Mouse (Mus musculus) megakaryocyte, embryonic 14.5 days (primary cell): Measurements from ENCODE around the gene St3gal3. TPM values are rescaled to one million over a fixed set of nuclear protein-coding genes. Genes with fewer than 3 reads are reported as not detected.

ENCODE experiments used
- H3K27me3 ChIP-seq: replicated peaks from 2 replicates; pipeline ENCODE3; 2012; ENCODE audit warnings: inconsistent platforms
- H3K36me3 ChIP-seq: replicated peaks from 2 replicates; pipeline ENCODE3; 2012; ENCODE audit warnings: low read length, inconsistent platforms, mixed read lengths
- H3K4me1 ChIP-seq: 2 replicates; pipeline ENCODE4 v1.6.1; 2012; ENCODE audit warnings: inconsistent platforms
- H3K4me3 ChIP-seq: replicated peaks from 2 replicates; pipeline ENCODE3; 2012; ENCODE audit warnings: moderate library complexity, mild to moderate bottlenecking, inconsistent platforms
- H3K9me3 ChIP-seq: 2 replicates; pipeline ENCODE4 v1.6.1; 2012; ENCODE audit warnings: inconsistent platforms
- FLI1 ChIP-seq: IDR thresholded peaks from 2 replicates; pipeline ENCODE4 v1.6.1; 2012; ENCODE audit warnings: low read length, inconsistent platforms, mixed read lengths
- GATA1 ChIP-seq: IDR thresholded peaks from 3 replicates; pipeline ENCODE4 v1.6.1; 2012; ENCODE audit warnings: mixed read lengths, low read length, inconsistent platforms, borderline replicate concordance
- polyA plus RNA-seq: library from polyadenylated mRNA; stranded (reverse); fragments of >175 nt; gene quantifications from 2 replicates; pipeline ENCODE4 v1.2.3, GENCODE M21; 2012; ENCODE audit warnings: low replicate concordance; ENCODE audit not compliant: insufficient read depth

Gene St3gal3
- polyA plus RNA-seq, 1 experiment: 17.4 TPM

DNA sequence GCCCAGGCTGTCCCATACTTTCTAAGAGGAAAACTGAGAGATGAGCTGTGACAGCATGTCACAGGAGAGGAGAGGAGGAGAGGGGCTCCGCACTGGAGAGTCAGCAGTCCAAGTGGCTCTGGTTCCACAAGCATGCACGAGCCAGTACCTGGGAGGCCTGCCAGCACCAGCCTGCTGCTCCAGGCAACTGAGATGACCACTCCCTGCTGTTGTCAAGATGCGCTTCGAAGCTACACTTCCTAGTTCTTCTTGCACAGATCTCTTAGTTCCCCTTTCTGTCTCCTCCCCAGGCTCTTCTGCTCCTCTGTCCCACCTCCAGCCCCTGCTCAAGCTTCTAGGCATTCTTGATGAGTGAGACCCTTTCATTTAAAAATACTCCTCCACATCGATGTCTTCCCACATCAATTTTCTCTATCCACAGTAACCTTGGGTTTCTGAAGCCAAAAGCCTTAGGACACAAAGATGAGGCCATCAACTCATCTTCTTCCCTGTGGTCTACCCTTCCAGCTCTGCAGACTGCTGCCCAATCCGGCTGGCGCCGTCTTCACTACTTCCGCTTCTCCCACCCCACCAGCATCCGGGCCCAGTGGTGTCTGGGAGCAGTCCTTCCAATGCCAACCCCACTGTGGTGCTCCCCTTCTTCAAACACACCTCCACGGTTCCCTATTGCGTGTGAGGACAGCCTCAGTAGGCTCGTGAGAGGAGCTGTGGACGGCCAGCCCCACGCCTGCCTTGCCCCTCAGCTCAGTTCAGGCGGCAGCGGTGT is 17.5 kb upstream of the St3gal3 start:
- peaks cover 98% of the 10 kb centered on the region for H3K36me3 ChIP-seq

DNA sequence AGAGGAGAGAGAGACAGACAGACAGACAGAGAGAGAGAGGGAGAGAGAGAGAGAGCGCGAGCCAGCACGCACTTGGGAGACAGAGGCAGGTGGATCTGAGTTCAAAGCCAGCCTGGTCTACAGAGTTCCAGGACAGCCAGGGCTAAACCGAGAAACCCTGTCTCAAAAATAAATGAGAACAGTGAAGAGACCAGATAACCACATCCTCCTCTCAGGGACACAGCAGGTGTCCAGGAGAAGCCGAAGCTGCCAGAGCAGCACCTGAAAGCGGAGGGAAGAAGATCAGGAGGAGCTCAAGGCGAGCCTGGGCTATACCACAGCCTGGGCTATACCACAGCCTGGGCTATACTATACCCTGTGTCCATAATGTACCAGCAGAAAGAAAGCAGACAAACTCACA is 16.1 kb upstream of the St3gal3 start:
- TF ChIP-seq GATA1 (no peak), FLI1 (no peak)
- Histone ChIP-seq H3K9me3 (no peaks in the 10 kb centered on the region), H3K27me3 (no peaks in the 10 kb centered on the region), H3K4me3 (no peak overlapping the region), H3K36me3 (peaks cover 98% of the 10 kb centered on the region), H3K4me1 (peaks cover 29% of the 10 kb centered on the region)

More for the DNA sequence above, 17.5 kb upstream of the St3gal3 start:
- Histone ChIP-seq H3K4me1 (peaks cover 34% of the 10 kb centered on the region), H3K9me3 (no peaks in the 10 kb centered on the region), H3K4me3 (peak overlapping the region; percentile 26), H3K27me3 (no peaks in the 10 kb centered on the region)
- TF ChIP-seq GATA1: no peak
- TF ChIP-seq FLI1: no peak

DNA sequence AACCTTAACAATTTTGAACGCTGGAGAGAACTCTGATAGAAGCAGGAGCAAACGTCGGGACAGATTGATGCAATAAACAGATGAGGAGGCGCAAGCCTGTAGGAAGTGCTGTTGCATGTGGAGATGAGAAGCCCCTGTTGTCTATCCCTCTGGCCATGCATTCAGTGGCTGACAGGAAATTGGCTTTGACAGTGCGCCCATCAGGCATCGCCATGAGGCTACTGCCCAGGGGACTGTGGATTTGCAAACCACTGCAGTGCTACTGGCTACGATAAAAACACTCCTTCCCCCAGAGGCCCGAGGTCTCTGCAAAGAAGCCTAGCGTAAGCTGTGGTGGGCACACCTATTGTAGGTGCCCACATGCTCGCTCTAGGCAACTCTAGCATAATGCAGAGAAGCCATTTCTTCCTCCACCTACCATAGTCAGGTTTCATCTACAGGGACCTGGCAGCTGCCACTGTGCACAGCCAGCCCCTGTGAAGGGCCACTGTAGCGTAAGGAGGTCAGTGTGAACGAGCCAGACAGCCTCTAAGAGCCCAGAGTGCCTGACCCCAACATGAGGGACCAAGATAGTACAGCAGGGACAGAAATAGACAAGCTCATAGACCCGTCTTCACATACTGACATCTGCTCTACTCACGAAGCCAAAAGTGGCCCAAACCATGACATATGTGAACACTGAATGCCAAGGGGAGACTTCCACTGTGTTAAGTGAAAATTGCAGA is 15.4 kb upstream of the St3gal3 start:
- TF ChIP-seq GATA1: no peak
- no peak for TF ChIP-seq FLI1
- Histone ChIP-seq H3K36me3 (peaks cover 98% of the 10 kb centered on the region), H3K4me1 (peaks cover 25% of the 10 kb centered on the region)

DNA sequence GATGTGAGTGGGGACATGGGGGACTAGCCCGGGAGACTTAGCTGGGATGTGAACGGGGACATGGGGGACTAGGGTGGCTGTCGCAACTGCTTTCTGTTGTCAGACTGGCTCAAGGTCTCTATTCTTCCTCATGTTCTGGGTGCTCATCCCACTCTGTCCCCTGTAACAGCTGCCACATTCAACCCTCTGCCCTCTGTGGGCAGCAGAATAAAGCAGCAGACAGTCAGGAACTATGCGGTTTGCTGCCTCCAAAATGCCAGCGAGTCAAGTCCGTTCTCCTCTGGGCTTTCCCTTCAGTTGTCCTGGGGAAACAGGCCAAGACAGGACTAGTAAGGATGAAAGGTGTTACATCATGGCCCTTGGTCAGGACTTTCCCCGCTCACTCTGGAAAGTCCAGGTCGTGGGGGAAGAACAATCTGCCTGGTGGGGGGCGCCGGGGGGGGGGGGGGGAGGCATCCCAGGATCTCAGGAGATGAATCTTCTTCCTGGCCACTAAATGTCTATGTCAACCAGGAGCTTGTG is 14.4 kb upstream of the St3gal3 start:
- Histone ChIP-seq H3K9me3 (no peaks in the 10 kb centered on the region), H3K4me1 (peaks cover 30% of the 10 kb centered on the region), H3K36me3 (peaks cover 98% of the 10 kb centered on the region), H3K4me3 (no peak overlapping the region), H3K27me3 (no peaks in the 10 kb centered on the region)
- TF ChIP-seq GATA1: no peak
- TF ChIP-seq FLI1: no peak

More for the DNA sequence above, 15.4 kb upstream of the St3gal3 start:
- Histone ChIP-seq H3K4me3 (no peak overlapping the region), H3K27me3 (no peaks in the 10 kb centered on the region), H3K9me3 (no peaks in the 10 kb centered on the region)

DNA sequence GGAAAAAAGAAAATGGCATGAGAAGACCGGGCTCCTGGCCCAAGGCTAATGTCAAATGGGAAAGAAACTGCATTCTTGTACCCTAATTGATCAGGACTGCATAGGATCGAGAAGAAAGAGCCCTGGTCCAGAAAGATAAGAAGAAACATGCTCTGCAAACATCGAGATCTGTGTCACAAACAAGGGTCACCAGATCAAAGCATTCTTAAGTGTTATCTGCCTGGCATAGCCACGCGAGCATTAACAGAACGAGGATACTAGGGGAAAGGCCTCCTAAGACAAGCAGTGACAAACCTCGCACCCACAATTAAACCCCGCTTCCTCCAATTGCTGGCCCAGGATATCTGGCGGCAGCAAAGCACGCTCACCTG is 13.6 kb upstream of the St3gal3 start:
- peaks cover 98% of the 10 kb centered on the region for H3K36me3 ChIP-seq
- H3K27me3 ChIP-seq: no peaks in the 10 kb centered on the region
- TF ChIP-seq GATA1 (no peak), FLI1 (no peak)
- no peaks in the 10 kb centered on the region for H3K9me3 ChIP-seq
- H3K4me3 ChIP-seq: no peak overlapping the region
- peaks cover 34% of the 10 kb centered on the region for H3K4me1 ChIP-seq

DNA sequence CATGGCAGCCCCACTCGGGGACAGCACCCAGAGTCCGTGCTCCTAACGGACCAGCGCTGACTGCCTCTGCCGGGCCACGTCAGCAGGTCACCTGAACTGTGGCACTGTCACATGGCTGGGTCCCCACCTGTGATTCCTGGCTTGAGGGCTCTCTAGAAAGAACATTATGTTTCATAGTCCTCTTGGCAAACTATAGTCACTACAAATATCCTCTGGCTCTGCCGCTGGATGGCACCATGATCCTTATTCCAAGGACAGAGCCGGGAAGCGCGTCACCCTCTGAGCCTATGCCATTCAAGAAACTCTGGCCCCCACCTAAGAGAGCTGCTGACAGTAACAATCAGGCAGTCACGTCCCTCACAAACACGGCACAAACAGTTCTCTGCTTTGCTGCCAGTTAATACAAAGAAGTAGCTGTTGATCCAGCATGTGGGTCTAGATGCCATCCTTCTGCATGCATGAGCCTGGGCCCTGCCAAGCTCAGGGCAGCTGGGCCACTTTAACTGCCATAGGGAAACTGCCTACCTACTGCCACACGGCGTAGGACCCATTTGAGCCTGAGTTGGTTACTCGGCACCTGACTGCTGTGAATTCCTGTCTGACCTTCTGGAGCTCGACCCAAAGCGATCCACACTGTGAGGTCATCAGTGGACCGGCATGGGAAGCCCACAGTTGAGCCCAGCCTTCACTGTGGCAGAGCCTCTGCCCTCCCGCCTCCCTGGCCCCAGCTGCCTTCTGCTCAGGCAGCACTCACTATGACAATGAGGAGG is 13.0 kb upstream of the St3gal3 start:
- Histone ChIP-seq H3K27me3 (no peaks in the 10 kb centered on the region), H3K4me1 (peaks cover 34% of the 10 kb centered on the region), H3K9me3 (no peaks in the 10 kb centered on the region), H3K4me3 (no peak overlapping the region), H3K36me3 (peaks cover 98% of the 10 kb centered on the region)
- TF ChIP-seq GATA1: no peak
- TF ChIP-seq FLI1: no peak

DNA sequence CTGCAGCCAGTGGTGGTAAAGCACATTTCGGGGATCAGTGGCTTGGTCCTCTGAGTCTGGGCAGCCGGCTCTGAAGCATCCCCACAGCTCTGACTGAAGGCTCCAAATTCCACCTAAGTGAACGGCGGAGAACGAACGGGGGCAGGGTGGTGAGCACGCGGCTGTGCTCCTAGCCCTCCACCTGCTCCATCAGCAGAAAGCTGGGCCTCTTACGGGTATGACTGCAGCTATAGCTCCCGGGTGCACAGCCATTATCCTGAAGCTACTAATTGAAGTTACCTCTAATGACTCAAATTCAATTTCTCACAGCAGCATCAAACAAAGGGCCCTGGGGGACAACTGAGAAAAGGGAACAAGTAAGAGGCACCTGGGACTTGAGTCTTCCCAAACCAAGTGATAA is 12.4 kb upstream of the St3gal3 start:
- Histone ChIP-seq H3K36me3 (peaks cover 98% of the 10 kb centered on the region), H3K27me3 (no peaks in the 10 kb centered on the region), H3K9me3 (no peaks in the 10 kb centered on the region), H3K4me1 (peaks cover 30% of the 10 kb centered on the region), H3K4me3 (no peak overlapping the region)
- no peak for TF ChIP-seq GATA1
- TF ChIP-seq FLI1: no peak

DNA sequence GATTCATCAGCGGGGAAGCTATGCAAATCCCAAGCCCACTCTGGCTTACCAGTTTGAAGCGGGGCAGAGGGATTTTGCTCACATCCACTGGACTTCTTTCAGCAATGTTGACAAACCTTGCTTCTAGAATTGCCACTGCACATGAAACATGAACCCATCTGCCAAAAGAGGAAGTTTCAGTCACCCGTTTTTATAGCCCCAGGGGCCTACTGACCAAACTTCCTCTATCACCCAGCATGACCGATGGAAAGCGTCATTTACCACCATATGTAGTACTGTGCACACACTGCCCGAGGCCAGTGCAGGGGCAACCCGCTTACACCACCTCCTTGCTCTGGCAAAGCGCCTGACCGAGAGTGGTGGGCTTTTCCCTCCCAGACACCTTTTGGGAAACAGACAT is 9.6 kb upstream of the St3gal3 start:
- Histone ChIP-seq H3K27me3 (no peaks in the 10 kb centered on the region), H3K9me3 (no peaks in the 10 kb centered on the region), H3K36me3 (peaks cover 97% of the 10 kb centered on the region), H3K4me1 (peaks cover 24% of the 10 kb centered on the region), H3K4me3 (no peak overlapping the region)
- no peak for TF ChIP-seq FLI1
- TF ChIP-seq GATA1: no peak

DNA sequence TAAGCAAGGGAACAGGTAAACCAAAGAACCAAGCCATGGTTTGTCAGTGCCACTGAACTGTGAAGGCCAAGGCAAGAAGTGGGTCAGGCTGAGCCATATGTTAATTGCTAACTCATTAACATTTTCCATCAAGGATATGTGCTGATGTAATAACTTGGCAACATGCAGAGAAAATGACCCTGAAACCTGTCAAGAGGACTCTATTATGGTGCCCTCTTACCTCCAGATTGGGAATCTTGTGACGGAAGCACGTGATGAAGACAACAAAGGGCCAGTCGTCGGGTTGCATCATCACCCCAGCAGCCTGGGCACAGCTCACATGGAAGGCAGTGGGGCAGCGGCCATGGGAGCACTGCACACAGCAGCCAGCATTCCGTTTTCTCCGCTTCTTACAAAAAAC is 9.0 kb upstream of the St3gal3 start:
- H3K4me1 ChIP-seq: peaks cover 30% of the 10 kb centered on the region
- TF ChIP-seq FLI1 (no peak), GATA1 (no peak)

More for the DNA sequence above, 9.0 kb upstream of the St3gal3 start:
- Histone ChIP-seq H3K36me3 (peaks cover 97% of the 10 kb centered on the region), H3K27me3 (no peaks in the 10 kb centered on the region), H3K4me3 (no peak overlapping the region), H3K9me3 (no peaks in the 10 kb centered on the region)
